Mouse (Mus musculus) CD4-positive naive resting alpha-beta T cell, adult 57 days (primary cell): Measurements from ENCODE around the gene Prg3. TPM values are rescaled to one million over a fixed set of nuclear protein-coding genes. Genes with fewer than 3 reads are reported as not detected.

Experiments
- total RNA-seq: library from RNA; stranded (reverse); gene quantifications from one replicate; pipeline ENCODE4 v1.2.4, GENCODE M21; 2023

The Prg3 gene
- total RNA-seq = not detected

DNA sequence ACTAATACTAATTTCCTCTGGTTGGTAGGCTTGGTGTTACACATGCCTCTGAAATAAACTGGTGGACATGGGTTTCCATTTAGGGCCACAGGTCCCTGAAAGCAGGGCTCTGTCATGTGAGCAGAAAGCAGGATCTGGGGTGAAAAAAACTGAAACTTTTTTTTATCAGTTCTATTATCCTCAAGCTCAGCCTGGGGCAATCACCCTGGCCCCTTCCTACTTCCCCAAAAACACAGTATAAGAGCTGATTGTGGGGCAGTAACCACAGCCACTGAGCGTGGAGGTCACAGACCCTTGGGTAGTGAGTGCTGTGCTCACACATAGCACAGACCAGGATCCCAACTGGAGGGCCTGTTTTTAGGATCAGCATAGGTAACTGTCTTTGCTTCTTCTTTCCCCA, at the start of gene Prg3:
TSS of gene Prg3 (plus strand) at position 286 of the 400 bp plus-strand sequence.

DNA sequence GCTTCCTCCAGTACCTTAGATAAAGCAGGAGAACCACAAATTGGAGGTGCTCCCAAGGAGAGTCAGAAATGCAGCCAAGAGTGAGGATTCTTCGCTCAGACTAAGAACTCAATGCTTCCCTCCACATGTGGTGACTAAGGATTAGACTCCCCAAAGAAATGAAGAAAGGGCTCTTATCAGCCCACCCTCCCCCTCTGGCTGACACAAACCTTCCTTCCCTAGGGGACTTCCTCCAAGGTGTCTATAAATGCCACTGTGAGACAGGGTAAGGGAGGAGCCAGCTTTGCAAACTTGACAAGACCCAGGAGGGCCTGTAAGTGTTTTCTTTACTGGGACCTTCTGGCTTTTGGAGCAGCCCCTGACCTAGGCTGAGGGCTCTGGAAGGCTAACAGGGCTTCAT, 7.8 kb upstream of the Prg3 start, which contains the start of gene Prg2:
TSS of gene Prg2 (plus strand) at position 274 of the 400 bp plus-strand sequence.

DNA sequence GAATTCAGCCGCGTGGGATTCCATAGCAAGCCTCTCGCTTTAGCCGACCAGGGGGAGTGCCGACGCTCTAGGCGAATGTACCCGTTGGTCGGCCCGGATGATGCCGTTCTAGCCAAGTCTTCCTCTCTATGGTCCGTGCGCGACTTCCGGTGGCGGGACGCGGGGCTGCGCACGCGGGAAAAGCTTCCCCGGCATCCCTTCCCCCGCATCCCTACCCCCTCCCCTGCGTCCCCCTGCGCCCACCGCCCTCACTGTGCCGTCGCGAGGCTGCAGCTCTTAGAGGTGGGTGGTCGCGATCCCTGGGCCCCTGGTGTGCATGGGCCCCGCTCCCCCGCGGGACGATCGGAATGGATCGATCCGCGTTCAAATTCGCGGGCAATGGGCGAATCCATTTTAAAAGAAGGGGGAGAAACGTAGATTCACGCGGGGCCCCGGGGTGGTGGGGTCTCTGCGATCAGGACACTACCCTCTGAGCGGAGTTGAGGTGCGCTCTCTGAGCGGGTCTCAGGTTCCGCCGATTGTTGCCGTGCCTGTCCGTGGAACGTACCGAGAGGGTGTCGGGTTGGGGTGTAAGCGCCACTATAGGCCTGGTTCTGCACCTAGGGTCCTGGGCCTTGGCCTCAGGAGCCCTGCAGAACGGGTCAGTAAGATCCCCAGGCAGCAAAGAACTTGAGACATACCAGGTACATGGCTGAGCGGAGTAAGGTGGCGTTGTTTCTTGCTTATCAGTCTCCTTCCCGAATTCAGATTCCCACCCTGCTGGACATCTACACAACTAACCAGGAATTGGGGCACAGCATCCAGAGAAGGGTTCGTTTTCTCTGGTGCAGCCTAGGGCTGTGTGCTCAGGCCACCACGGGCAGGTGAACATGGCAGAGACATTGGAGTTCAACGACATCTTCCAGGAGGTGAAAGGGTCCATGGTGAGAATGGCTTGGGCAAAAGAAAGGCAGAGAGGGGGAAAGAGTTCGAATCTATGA, 49.3 kb downstream of the Prg3 start, which contains the start of the genes Ssrp1 and P2rx3:
TSS of gene Ssrp1 (plus strand) at position 188 of the 980 bp plus-strand sequence.
TSS of gene P2rx3 (minus strand) at position 416 of the 980 bp plus-strand sequence.

Other genes starting within 250 kb of the Prg3 start
- gene Gm19426, start 244.6 kb upstream of the Prg3 start, total RNA-seq = not detected
- 4.0 TPM for gene Serping1, start 212.8 kb upstream of the Prg3 start, total RNA-seq
- gene Ube2l6, start 189.4 kb upstream of the Prg3 start, total RNA-seq = 3.6 TPM
- not detected for gene Smtnl1, start 165.6 kb upstream of the Prg3 start, total RNA-seq
- 14.8 TPM for gene Timm10, start 161.2 kb upstream of the Prg3 start, total RNA-seq
- gene Slc43a1, start 149.4 kb upstream of the Prg3 start, total RNA-seq = 0.35 TPM
- not detected for gene Rtn4rl2, start 101.5 kb upstream of the Prg3 start, total RNA-seq
- 5.1 TPM for gene Slc43a3, start 51.6 kb upstream of the Prg3 start, total RNA-seq
- not detected for gene Prg2, start 7.8 kb upstream of the Prg3 start, total RNA-seq
- 169 TPM for gene Ssrp1, start 49.0 kb downstream of the Prg3 start, total RNA-seq
- 0.33 TPM for gene P2rx3, start 49.2 kb downstream of the Prg3 start, total RNA-seq
- 34.3 TPM for gene Tnks1bp1, start 59.8 kb downstream of the Prg3 start, total RNA-seq
- gene Aplnr, start 148.0 kb downstream of the Prg3 start, total RNA-seq = not detected
- gene Lrrc55, start 209.0 kb downstream of the Prg3 start, total RNA-seq = not detected